Mouse (Mus musculus) erythroid progenitor cell, adult 5-6 weeks (primary cell): Measurements from ENCODE around the gene Lrriq1. TPM values are rescaled to one million over a fixed set of nuclear protein-coding genes. Genes with fewer than 3 reads are reported as not detected.

Source experiments
- ATAC-seq: replicated peaks from 2 replicates; pipeline ENCODE4 v1.8.0; 2016; ENCODE audit warnings: moderate number of reproducible peaks, mild to moderate bottlenecking, moderate TSS enrichment, inconsistent platforms; ENCODE audit not compliant: poor library complexity, low FRiP score, severe bottlenecking
- total RNA-seq, 2 experiments: library from RNA; stranded (forward) in 1 of 2; stranded (reverse) in 1 of 2; fragments of 150-400 nt in 1 of 2; fragments of 186-747, 209-891 nt in 1 of 2; gene quantifications; 2 replicates each; pipeline versions ENCODE4 v1.2.3 to v1.2.4; 2015 to 2017; ENCODE audit warnings: low replicate concordance in 2 of 2

The Lrriq1 gene
- total RNA-seq, 2 experiments from 2014 or later: not detected

GRCm38 (mm10) chr10:103029730-103030490 lies 206.2 kb downstream of the Lrriq1 start, which contains the start of gene Alx1:
Gene Alx1 (minus strand): TSS chr10:103030215.
- ATAC-seq: no peak

- no peak for ATAC-seq
These were observed 206.9 kb downstream of the Lrriq1 start for GRCm38 (mm10) chr10:103029132-103029729.

GRCm38 (mm10) chr10:103028253-103029131 lies 207.6 kb downstream of the Lrriq1 start:
- 0 out of 2 replicates have a peak, but pooled peaks have one; percentile 34 for ATAC-seq

GRCm38 (mm10) chr10:103027931-103028252 lies 208.2 kb downstream of the Lrriq1 start:
- ATAC-seq: no peak

GRCm38 (mm10) chr10:103027226-103027930 lies 208.7 kb downstream of the Lrriq1 start:
- no peak for ATAC-seq

GRCm38 (mm10) chr10:103026636-103027225 lies 209.4 kb downstream of the Lrriq1 start:
- no peak for ATAC-seq

GRCm38 (mm10) chr10:103002556-103002955 lies 233.6 kb downstream of the Lrriq1 start:
- no peak for ATAC-seq

GRCm38 (mm10) chr10:103000902-103001301 lies 235.2 kb downstream of the Lrriq1 start:
- no peak for ATAC-seq

- no peak for ATAC-seq
These were observed 236.5 kb downstream of the Lrriq1 start for GRCm38 (mm10) chr10:102999584-102999983.

Other genes with a start within 250 kb of the Lrriq1 start
- gene Alx1, start 206.1 kb downstream of the Lrriq1 start, total RNA-seq (2015; ENCODE audit: low replicate concordance): not detected in 2 replicates
- not detected in 2 replicates for gene Alx1, start 206.1 kb downstream of the Lrriq1 start, total RNA-seq (2017; ENCODE audit: low replicate concordance)
- not detected in 2 replicates for gene Slc6a15, start 131.5 kb upstream of the Lrriq1 start, total RNA-seq (2015; ENCODE audit: low replicate concordance)
- gene Slc6a15, start 131.5 kb upstream of the Lrriq1 start, total RNA-seq (2017; ENCODE audit: low replicate concordance): not detected in 2 replicates